Comparison of ENCODE assay signal across 11 mouse cellular contexts in the genomic region with DNA sequence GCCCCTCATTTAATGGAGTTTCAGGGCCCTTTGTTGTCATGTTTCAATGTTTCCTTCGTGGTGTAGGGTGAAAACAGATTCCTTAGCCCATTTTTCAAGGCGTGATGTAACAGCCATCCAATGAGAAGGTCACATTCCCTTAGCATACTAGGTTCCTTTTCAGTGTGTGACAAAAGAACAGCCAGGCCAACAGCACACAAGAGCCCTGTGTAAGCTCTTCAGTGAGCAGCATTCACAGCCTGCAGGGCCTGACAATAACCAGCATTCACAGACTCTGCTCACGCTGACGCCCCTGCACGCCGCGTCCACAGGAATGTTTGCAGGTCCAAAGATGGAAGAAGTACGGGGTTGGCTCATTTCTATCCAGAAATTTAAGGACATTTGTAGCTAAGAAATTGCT.
DNase-seq lines count a peak whose midpoint lies in the region; ATAC-seq and TF ChIP-seq lines count a peak whose summit lies in the region.
"Had no signal": no experiment of that assay in that cellular context is flagged by ENCODE, and none has a peak within 500 bp of the region (broad histone marks: within the 10 kb centered on the region; RNA-seq: fewer than 3 reads in every experiment).

No protein-coding gene starts in this region.

- H3K27ac ChIP-seq in forebrain, embryonic 10.5 days, result peak overlapping the region; percentile 89
- no peak overlapping the region for H3K27ac ChIP-seq in hindbrain, postnatal 0 days
- 0 out of 2 replicates have a peak overlapping the region, but pooled peaks have one; percentile 16 for H3K27ac ChIP-seq in neural tube, embryonic 14.5 days (ENCODE audit: low read depth, low read length)
- H3K27ac ChIP-seq: liver, embryonic 14.5 days; stomach, embryonic 15.5 days had no signal

- no peak for TF ChIP-seq POLR2A in lung, adult 2 months (IDR thresholded peaks at IDR 0.05; ENCODE audit: borderline replicate concordance, extremely low read depth, low read depth, low read length)

- no peaks in the 10 kb centered on the region for H3K27me3 ChIP-seq in forebrain, embryonic 10.5 days (ENCODE audit: poor library complexity, severe bottlenecking)
- H3K27me3 ChIP-seq in hindbrain, postnatal 0 days (ENCODE audit: insufficient read depth, low read length), result no peaks in the 10 kb centered on the region
- H3K27me3 ChIP-seq in neural tube, embryonic 14.5 days (ENCODE audit: control insufficient read depth, insufficient read depth, low read length), result no peaks in the 10 kb centered on the region
- H3K27me3 ChIP-seq: megakaryocyte, embryonic 14.5 days; stomach, embryonic 15.5 days had no signal

- peaks cover 56% of the 10 kb centered on the region for H3K4me1 ChIP-seq in forebrain, embryonic 10.5 days
- H3K4me1 ChIP-seq in hindbrain, postnatal 0 days (ENCODE audit: insufficient read depth, low read length), result no peaks in the 10 kb centered on the region
- peaks cover 5% of the 10 kb centered on the region; the same call in 1 of the 2 replicates for H3K4me1 ChIP-seq in neural tube, embryonic 14.5 days (ENCODE audit: control insufficient read depth, insufficient read depth, low read length)
- no peaks in the 10 kb centered on the region for H3K4me1 ChIP-seq in lung, adult 2 months (ENCODE audit: control insufficient read depth, insufficient read depth, low read length)
- H3K4me1 ChIP-seq: stomach, embryonic 15.5 days had no signal

- WGBS in forebrain, embryonic 10.5 days, result 29% methylated on average over 8 of the region's 8 CpGs
- 26% methylated on average over 8 of the region's 8 CpGs for WGBS in hindbrain, postnatal 0 days
- WGBS in neural tube, embryonic 14.5 days, result 12% methylated on average over 8 of the region's 8 CpGs
- WGBS in lung, adult 2 months, result 80% methylated on average over 8 of the region's 8 CpGs

- H3K9me3 ChIP-seq in forebrain, embryonic 10.5 days, result no peaks in the 10 kb centered on the region
- no peaks in the 10 kb centered on the region for H3K9me3 ChIP-seq in hindbrain, postnatal 0 days (ENCODE audit: low read length)
- no peaks in the 10 kb centered on the region for H3K9me3 ChIP-seq in neural tube, embryonic 14.5 days (ENCODE audit: control insufficient read depth, low read length)
- H3K9me3 ChIP-seq: stomach, embryonic 15.5 days had no signal

- TF ChIP-seq CTCF in hindbrain, postnatal 0 days (IDR thresholded peaks at IDR 0.05; ENCODE audit: low read depth), result no peak
- TF ChIP-seq CTCF in lung, adult 2 months (IDR thresholded peaks at IDR 0.05; ENCODE audit: insufficient read depth, low read length), result no peak

- peak; percentile 69 for DNase-seq in layer of hippocampus, adult 9-11 months
- no peak for DNase-seq in layer of hippocampus, postnatal 36 days
- DNase-seq in forebrain, embryonic 10.5 days (ENCODE audit: extremely low spot score, low spot score), result peak; percentile 74
- DNase-seq in hindbrain, postnatal 0 days (ENCODE audit: low spot score), result peak; percentile 49
- no peak for DNase-seq in spleen, postnatal 36 days (ENCODE audit: low spot score in 2 of 2)
- no peak for DNase-seq in lung, adult 2 months

- 0 out of 2 replicates have a peak overlapping the region, but pooled peaks have one; percentile 10 for H3K4me3 ChIP-seq in forebrain, embryonic 10.5 days
- no peak overlapping the region for H3K4me3 ChIP-seq in hindbrain, postnatal 0 days (ENCODE audit: low read length)
- H3K4me3 ChIP-seq in neural tube, embryonic 14.5 days (ENCODE audit: low read depth, low read length), result no peak overlapping the region
- no peak overlapping the region for H3K4me3 ChIP-seq in lung, adult 2 months (replicated peaks; ENCODE audit: extremely low read depth, low read depth, low read length)
- H3K4me3 ChIP-seq: megakaryocyte, embryonic 14.5 days; stomach, embryonic 15.5 days had no signal

- H3K36me3 ChIP-seq in forebrain, embryonic 10.5 days (replicated peaks), result no peaks in the 10 kb centered on the region
- no peaks in the 10 kb centered on the region for H3K36me3 ChIP-seq in hindbrain, postnatal 0 days (ENCODE audit: insufficient read depth, low read length)
- H3K36me3 ChIP-seq in neural tube, embryonic 14.5 days (ENCODE audit: control insufficient read depth, insufficient read depth, low read length), result no peaks in the 10 kb centered on the region
- H3K36me3 ChIP-seq: stomach, embryonic 15.5 days had no signal

- H3K4me2 ChIP-seq in hindbrain, postnatal 0 days (ENCODE audit: low read depth, low read length), result no peak overlapping the region
- no peak overlapping the region for H3K4me2 ChIP-seq in neural tube, embryonic 14.5 days (ENCODE audit: low read depth, low read length)
- H3K4me2 ChIP-seq: stomach, embryonic 15.5 days had no signal

- no peak overlapping the region for H3K9ac ChIP-seq in hindbrain, postnatal 0 days (replicated peaks; ENCODE audit: low read length)
- no peak overlapping the region for H3K9ac ChIP-seq in neural tube, embryonic 14.5 days (replicated peaks; ENCODE audit: low read depth, low read length)
- H3K9ac ChIP-seq: liver, embryonic 14.5 days; stomach, embryonic 15.5 days had no signal

- ATAC-seq in hindbrain, postnatal 0 days, result peak; percentile 88
- peak; percentile 85 for ATAC-seq in neural tube, embryonic 14.5 days (ENCODE audit: low read depth)
- no peak for ATAC-seq in CD4-positive, CD25-positive, alpha-beta regulatory T cell, adult 4 months

Comparison
In these comparisons a context has a peak if more than half of its experiments do, and no peak if none do; other contexts are left out.
1. DNase-seq: peak in layer of hippocampus, adult 9-11 months (single experiment), forebrain, embryonic 10.5 days (single experiment) and hindbrain, postnatal 0 days (single experiment); none in layer of hippocampus, postnatal 36 days (0 of 2), spleen, postnatal 36 days (0 of 2) and lung, adult 2 months (single experiment).